Mouse (Mus musculus): ENCODE measurements around the gene Gm10491. TPM values are rescaled to one million over a fixed set of nuclear protein-coding genes. Genes with fewer than 3 reads are reported as not detected.

Gene Gm10491
- polyA plus RNA-seq, 1 experiment, result not detected

DNA sequence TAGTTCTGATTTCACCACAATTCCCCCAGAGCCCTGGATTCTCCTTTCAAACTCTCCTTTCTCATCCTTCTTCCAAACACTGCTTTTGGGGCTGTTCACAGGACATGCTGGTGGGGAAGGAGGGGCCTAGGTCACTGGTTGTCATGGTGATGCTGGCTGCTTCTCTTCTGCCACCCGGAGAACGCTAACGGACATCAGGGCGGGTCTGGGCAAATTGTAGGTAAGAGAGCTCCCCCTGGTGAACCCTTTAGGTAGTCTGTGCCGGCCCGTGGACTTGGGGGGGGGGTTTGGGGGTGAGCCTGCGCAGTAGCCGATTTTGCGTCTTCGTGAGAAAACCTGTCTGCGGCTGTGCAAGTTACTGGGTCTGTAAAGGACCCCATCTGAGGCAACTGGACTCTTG, 27.8 kb downstream of the Gm10491 start:
- H3K36me3 ChIP-seq (ENCODE audit: control insufficient read depth, insufficient read depth, low read length), result no peaks in the 10 kb centered on the region
- no peaks in the 10 kb centered on the region for H3K27me3 ChIP-seq (ENCODE audit: control insufficient read depth, insufficient read depth, low read length)
- peak overlapping the region; percentile 14; the same call in 1 of the 2 replicates for H3K4me3 ChIP-seq (ENCODE audit: control insufficient read depth, insufficient read depth, low read length)
- H3K27ac ChIP-seq (ENCODE audit: control insufficient read depth, insufficient read depth, low read length), result no peak overlapping the region
- H3K4me1 ChIP-seq (replicated peaks; ENCODE audit: control insufficient read depth, insufficient read depth, low read length), result peaks cover 15% of the 10 kb centered on the region
- TF ChIP-seq CTCF (IDR thresholded peaks at IDR 0.05; ENCODE audit: borderline replicate concordance, control insufficient read depth, extremely low read depth, insufficient read depth, low read length, poor library complexity) (peak; percentile 53; the same call in 1 of the 2 replicates), POLR2A (IDR thresholded peaks at IDR 0.05; ENCODE audit: control insufficient read depth, extremely low read depth, insufficient read depth, low read length, poor library complexity) (no peak)
- 1% methylated on average over 11 of the region's 11 CpGs for WGBS
- peak; percentile 43 for DNase-seq

DNA sequence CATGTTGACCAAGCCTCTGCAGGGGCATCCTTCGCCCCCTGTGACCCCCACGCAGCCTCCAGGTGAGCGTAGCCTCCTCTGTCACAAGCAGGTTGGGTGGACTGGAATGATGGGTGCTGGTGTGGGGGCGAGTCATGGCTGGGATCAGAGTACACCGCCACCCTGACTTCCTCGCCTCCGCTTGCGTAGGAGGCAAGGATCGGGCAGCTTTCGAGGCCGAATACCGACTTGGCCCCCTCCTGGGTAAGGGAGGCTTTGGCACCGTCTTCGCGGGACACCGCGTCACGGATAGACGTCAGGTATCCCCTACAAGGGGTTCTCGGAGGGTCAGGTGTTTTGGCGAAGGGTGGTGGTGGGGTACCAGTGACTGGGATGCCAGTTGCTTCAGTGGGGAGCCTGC, 29.1 kb downstream of the Gm10491 start:
- Histone ChIP-seq H3K36me3 (ENCODE audit: control insufficient read depth, insufficient read depth, low read length) (peaks cover 6% of the 10 kb centered on the region; the same call in 1 of the 2 replicates), H3K27ac (ENCODE audit: control insufficient read depth, insufficient read depth, low read length) (no peak overlapping the region), H3K27me3 (ENCODE audit: control insufficient read depth, insufficient read depth, low read length) (no peaks in the 10 kb centered on the region), H3K4me3 (ENCODE audit: control insufficient read depth, insufficient read depth, low read length) (peak overlapping the region; percentile 78), H3K4me1 (replicated peaks; ENCODE audit: control insufficient read depth, insufficient read depth, low read length) (peaks cover 13% of the 10 kb centered on the region)
- peak; percentile 19 for DNase-seq
- 5% methylated on average over 17 of the region's 21 CpGs for WGBS
- no peak for TF ChIP-seq POLR2A (IDR thresholded peaks at IDR 0.05; ENCODE audit: control insufficient read depth, extremely low read depth, insufficient read depth, low read length, poor library complexity)
- TF ChIP-seq CTCF (IDR thresholded peaks at IDR 0.05; ENCODE audit: borderline replicate concordance, control insufficient read depth, extremely low read depth, insufficient read depth, low read length, poor library complexity), result no peak

DNA sequence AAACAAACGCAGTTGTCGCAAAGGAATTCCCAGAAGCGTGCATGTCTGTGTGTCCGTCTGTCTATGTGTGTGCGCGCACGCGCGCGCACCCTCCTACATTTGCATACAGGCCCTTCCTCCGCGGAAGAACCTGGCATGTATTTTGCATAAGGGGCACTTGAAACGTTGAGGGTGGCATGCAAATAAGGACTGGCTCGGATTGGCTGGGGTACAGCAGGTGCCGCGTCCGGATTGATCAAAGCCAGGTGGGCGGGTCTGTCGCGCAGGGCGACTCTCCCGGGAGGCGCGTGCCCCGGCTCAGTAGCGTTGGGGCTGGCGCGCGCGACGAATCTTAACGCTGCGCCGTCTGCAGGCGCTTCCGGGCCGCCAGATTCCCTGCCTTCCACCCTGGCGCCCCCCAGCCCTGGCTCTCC, 29.6 kb downstream of the Gm10491 start, which contains the start of gene Pim2:
TSS of gene Pim2 (plus strand) at position 256 of the 413 bp plus-strand sequence.
- H3K27me3 ChIP-seq (ENCODE audit: control insufficient read depth, insufficient read depth, low read length), result no peaks in the 10 kb centered on the region
- peak within 1 kb of the TSS; percentile 78 for H3K4me3 ChIP-seq (ENCODE audit: control insufficient read depth, insufficient read depth, low read length)
- peak; percentile 86 for DNase-seq
- H3K4me1 ChIP-seq (replicated peaks; ENCODE audit: control insufficient read depth, insufficient read depth, low read length), result peaks cover 13% of the 10 kb centered on the region
- peaks cover 10% of the 10 kb centered on the region; the same call in 1 of the 2 replicates for H3K36me3 ChIP-seq (ENCODE audit: control insufficient read depth, insufficient read depth, low read length)
- 1% methylated on average over 31 of the region's 38 CpGs for WGBS
- no peak within 1 kb of the TSS for H3K27ac ChIP-seq (ENCODE audit: control insufficient read depth, insufficient read depth, low read length)
- TF ChIP-seq POLR2A (IDR thresholded peaks at IDR 0.05; ENCODE audit: control insufficient read depth, extremely low read depth, insufficient read depth, low read length, poor library complexity) (peak; percentile 72), CTCF (IDR thresholded peaks at IDR 0.05; ENCODE audit: borderline replicate concordance, control insufficient read depth, extremely low read depth, insufficient read depth, low read length, poor library complexity) (no peak)

DNA sequence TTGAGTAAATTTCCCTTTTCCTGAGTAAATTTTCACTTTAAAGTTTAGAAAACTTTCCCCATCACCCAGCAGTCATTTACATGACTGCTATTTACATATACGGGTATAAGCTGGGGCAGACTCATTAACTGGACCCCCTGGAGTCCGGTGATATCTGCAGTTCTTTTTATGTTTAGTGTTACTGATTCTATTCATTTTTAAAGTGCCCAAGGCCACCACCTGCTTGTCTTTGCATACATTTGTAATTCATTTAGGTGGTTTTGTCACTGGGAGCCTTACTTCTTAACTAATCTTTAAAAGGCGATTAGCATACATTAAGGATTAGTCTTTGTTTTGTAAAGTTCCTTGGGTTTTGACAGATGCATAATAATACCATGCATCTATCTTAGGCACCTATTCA, 37.8 kb downstream of the Gm10491 start:
- 93% methylated on average over 3 of the region's 3 CpGs for WGBS

DNA sequence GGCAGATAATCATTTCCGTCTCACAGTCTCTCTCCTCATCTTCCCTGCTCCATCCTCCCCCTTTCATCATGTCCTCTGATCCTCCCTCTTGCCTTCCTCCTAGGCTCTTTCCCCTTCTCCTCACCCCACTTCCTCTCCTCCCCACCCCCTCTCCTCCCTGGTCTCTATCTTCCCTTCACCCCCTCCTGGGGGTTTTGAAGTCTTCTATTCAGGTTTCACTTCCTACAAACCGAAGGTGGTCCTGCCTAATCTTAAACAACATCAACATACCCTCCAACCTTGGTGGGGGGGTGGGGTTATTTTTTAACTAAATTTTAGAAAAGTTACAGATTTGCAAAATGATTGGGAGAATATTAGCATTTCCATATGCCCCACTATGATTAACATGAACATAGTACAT, 39.1 kb downstream of the Gm10491 start:
- DNase-seq, result no peak
- Histone ChIP-seq H3K36me3 (ENCODE audit: control insufficient read depth, insufficient read depth, low read length) (peaks cover 22% of the 10 kb centered on the region), H3K27me3 (ENCODE audit: control insufficient read depth, insufficient read depth, low read length) (no peaks in the 10 kb centered on the region), H3K4me3 (ENCODE audit: control insufficient read depth, insufficient read depth, low read length) (no peak overlapping the region), H3K4me1 (replicated peaks; ENCODE audit: control insufficient read depth, insufficient read depth, low read length) (peaks cover 6% of the 10 kb centered on the region), H3K27ac (ENCODE audit: control insufficient read depth, insufficient read depth, low read length) (no peak overlapping the region)
- WGBS, result 58% methylated on average over 2 of the region's 2 CpGs
- TF ChIP-seq POLR2A (IDR thresholded peaks at IDR 0.05; ENCODE audit: control insufficient read depth, extremely low read depth, insufficient read depth, low read length, poor library complexity) (no peak), CTCF (IDR thresholded peaks at IDR 0.05; ENCODE audit: borderline replicate concordance, control insufficient read depth, extremely low read depth, insufficient read depth, low read length, poor library complexity) (no peak)

More for the DNA sequence above, 37.8 kb downstream of the Gm10491 start:
- H3K4me3 ChIP-seq (ENCODE audit: control insufficient read depth, insufficient read depth, low read length), result no peak overlapping the region
- TF ChIP-seq CTCF (IDR thresholded peaks at IDR 0.05; ENCODE audit: borderline replicate concordance, control insufficient read depth, extremely low read depth, insufficient read depth, low read length, poor library complexity), result no peak
- TF ChIP-seq POLR2A (IDR thresholded peaks at IDR 0.05; ENCODE audit: control insufficient read depth, extremely low read depth, insufficient read depth, low read length, poor library complexity), result no peak
- DNase-seq, result no peak
- H3K27ac ChIP-seq (ENCODE audit: control insufficient read depth, insufficient read depth, low read length), result no peak overlapping the region
- H3K4me1 ChIP-seq (replicated peaks; ENCODE audit: control insufficient read depth, insufficient read depth, low read length), result peaks cover 6% of the 10 kb centered on the region
- H3K36me3 ChIP-seq (ENCODE audit: control insufficient read depth, insufficient read depth, low read length), result peaks cover 28% of the 10 kb centered on the region
- H3K27me3 ChIP-seq (ENCODE audit: control insufficient read depth, insufficient read depth, low read length), result no peaks in the 10 kb centered on the region

DNA sequence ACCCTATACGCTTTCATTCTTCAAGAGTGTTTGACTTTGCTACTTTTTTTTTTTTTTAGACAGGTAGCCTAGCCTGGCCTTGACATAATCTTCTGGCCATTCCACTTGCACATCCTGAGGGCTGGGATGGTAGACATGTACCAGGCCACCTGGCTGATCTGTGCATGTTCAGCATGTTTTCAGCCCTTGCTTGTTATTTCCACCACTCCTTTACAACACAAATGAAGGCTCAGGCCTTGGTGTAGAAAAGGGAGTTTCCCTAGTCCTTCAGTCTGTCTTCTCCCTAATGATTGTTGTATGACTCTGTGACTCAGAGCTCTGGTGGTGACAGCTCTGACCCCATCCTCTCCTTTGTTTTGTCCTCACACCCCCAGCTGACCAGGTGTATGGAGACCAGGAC, 40.5 kb downstream of the Gm10491 start:
- Histone ChIP-seq H3K27me3 (ENCODE audit: control insufficient read depth, insufficient read depth, low read length) (no peaks in the 10 kb centered on the region), H3K4me1 (replicated peaks; ENCODE audit: control insufficient read depth, insufficient read depth, low read length) (peaks cover 6% of the 10 kb centered on the region), H3K4me3 (ENCODE audit: control insufficient read depth, insufficient read depth, low read length) (no peak overlapping the region), H3K36me3 (ENCODE audit: control insufficient read depth, insufficient read depth, low read length) (peaks cover 14% of the 10 kb centered on the region), H3K27ac (ENCODE audit: control insufficient read depth, insufficient read depth, low read length) (no peak overlapping the region)
- TF ChIP-seq CTCF (IDR thresholded peaks at IDR 0.05; ENCODE audit: borderline replicate concordance, control insufficient read depth, extremely low read depth, insufficient read depth, low read length, poor library complexity), result no peak
- TF ChIP-seq POLR2A (IDR thresholded peaks at IDR 0.05; ENCODE audit: control insufficient read depth, extremely low read depth, insufficient read depth, low read length, poor library complexity), result no peak
- WGBS, result 100% methylated on average over 1 of the region's 1 CpGs
- no peak for DNase-seq

DNA sequence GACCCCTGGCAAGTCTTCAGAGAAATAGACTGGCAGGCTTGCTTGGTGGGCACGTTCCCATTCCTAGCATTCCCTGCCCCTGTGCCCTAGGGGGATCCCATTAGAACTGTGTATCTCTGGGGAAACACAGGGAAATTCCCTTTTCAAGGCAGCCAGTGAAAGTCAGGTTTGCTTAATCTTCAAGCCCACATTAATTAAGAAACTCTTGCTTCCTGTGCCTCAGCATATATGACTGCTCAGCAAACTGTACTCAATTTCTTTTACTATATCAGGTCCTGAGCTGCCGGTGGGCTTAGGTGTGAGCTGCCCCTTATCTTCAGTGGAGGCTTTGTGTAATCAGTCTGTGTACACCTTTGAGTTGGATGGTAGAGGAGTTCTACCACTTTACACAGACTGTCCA, 41.8 kb downstream of the Gm10491 start:
- no peak overlapping the region for H3K4me3 ChIP-seq (ENCODE audit: control insufficient read depth, insufficient read depth, low read length)
- WGBS, result 23% methylated on average over 2 of the region's 2 CpGs
- peaks cover 8% of the 10 kb centered on the region for H3K36me3 ChIP-seq (ENCODE audit: control insufficient read depth, insufficient read depth, low read length)
- peak overlapping the region; percentile 66; the same call in 1 of the 2 replicates for H3K27ac ChIP-seq (ENCODE audit: control insufficient read depth, insufficient read depth, low read length)
- no peaks in the 10 kb centered on the region for H3K27me3 ChIP-seq (ENCODE audit: control insufficient read depth, insufficient read depth, low read length)
- H3K4me1 ChIP-seq (replicated peaks; ENCODE audit: control insufficient read depth, insufficient read depth, low read length), result peaks cover 6% of the 10 kb centered on the region
- no peak for DNase-seq
- TF ChIP-seq POLR2A (IDR thresholded peaks at IDR 0.05; ENCODE audit: control insufficient read depth, extremely low read depth, insufficient read depth, low read length, poor library complexity) (no peak), CTCF (IDR thresholded peaks at IDR 0.05; ENCODE audit: borderline replicate concordance, control insufficient read depth, extremely low read depth, insufficient read depth, low read length, poor library complexity) (no peak)
